Mouse (Mus musculus) hindbrain, embryonic 11.5 days (tissue): ENCODE measurements at regions not wholly inside any gene's neighbourhood (a gene's known extent, or its start where the extent isn't known, plus 50 kb on each side); places are given as distances from the start of the nearest gene placed in this dataset.

Experiments
- ATAC-seq: fragments of 200-750 bp; cut with Nextera tagmentation; 2 replicates; pipeline ENCODE4 v1.8.0; 2017; ENCODE audit warnings: mild to moderate bottlenecking, moderate TSS enrichment, moderate library complexity; ENCODE audit not compliant: low FRiP score
- DNase-seq: peaks from one replicate; pipeline ENCODE4 v3.0.0-alpha.2; 2015; ENCODE audit warnings: low spot score
- H3K27ac ChIP-seq: fragments of 300-500 bp; sonication (generic); 2 replicates; pipeline ENCODE4 v1.5.1; 2014; ENCODE audit warnings: mild to moderate bottlenecking, low read depth, low read length
- H3K27me3 ChIP-seq: fragments of 300-500 bp; sonication (generic); 2 replicates; pipeline ENCODE4 v1.6.1; 2014; ENCODE audit warnings: mild to moderate bottlenecking, low read length, moderate library complexity, mixed read lengths; ENCODE audit not compliant: control insufficient read depth, insufficient read depth
- H3K36me3 ChIP-seq: fragments of 300-500 bp; sonication (generic); 2 replicates; pipeline ENCODE4 v1.6.1; 2014; ENCODE audit warnings: mild to moderate bottlenecking, low read length, moderate library complexity, mixed read lengths; ENCODE audit not compliant: control insufficient read depth, insufficient read depth
- H3K4me1 ChIP-seq: fragments of 300-500 bp; sonication (generic); replicated peaks from 2 replicates; pipeline ENCODE4 v1.6.1; 2014; ENCODE audit warnings: low read length, mixed read lengths; ENCODE audit not compliant: control insufficient read depth, insufficient read depth
- H3K4me2 ChIP-seq: fragments of 300-500 bp; sonication (generic); replicated peaks from 2 replicates; pipeline ENCODE4 v1.6.1; 2014; ENCODE audit warnings: mild to moderate bottlenecking, low read depth, low read length
- H3K4me3 ChIP-seq: fragments of 300-500 bp; sonication (generic); 2 replicates; pipeline ENCODE4 v1.5.1; 2014; ENCODE audit warnings: low read depth, low read length
- H3K9ac ChIP-seq: fragments of 300-500 bp; sonication (generic); 2 replicates; pipeline ENCODE4 v1.6.1; 2014; ENCODE audit warnings: low read depth, low read length
- H3K9me3 ChIP-seq: fragments of 300-500 bp; sonication (generic); 2 replicates; pipeline ENCODE4 v1.6.1; 2016; ENCODE audit warnings: low read length; ENCODE audit not compliant: control insufficient read depth
- WGBS: fragments of 180-500 bp; shearing (Covaris S2); extraction: QIAGEN DNeasy Blood & Tissue Kit; methylation state at CpG from one replicate; pipeline ENCODE4 v1.1.7; 2014; 5-methylcytosine and 5-hydroxymethylcytosine counted together

DNA sequence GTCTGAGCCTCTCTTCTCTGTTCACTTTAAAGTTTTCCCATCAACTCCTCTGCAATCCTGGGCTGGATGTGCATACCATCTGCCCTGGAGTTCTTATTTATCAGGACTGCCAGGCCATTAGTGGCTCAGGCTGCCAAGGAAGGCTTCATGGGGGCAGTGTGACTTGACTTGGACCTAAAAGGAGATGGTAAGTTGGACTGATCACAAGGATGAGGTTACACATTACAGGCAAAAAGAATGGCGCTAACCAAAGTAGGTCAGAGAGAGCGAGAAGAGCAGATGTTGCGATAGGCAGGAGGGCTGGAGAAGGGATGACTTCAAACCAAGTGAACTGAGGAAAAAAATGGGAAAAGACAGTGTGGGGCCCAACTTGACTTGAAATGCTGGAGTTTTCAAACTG, 480.5 kb downstream of the Rnf144a start:
- Histone ChIP-seq H3K9me3 (no peaks in the 10 kb centered on the region), H3K4me2 (no peak overlapping the region), H3K4me3 (no peak overlapping the region), H3K36me3 (no peaks in the 10 kb centered on the region), H3K9ac (no peak overlapping the region), H3K27me3 (no peaks in the 10 kb centered on the region), H3K4me1 (no peaks in the 10 kb centered on the region), H3K27ac (no peak overlapping the region)
- ATAC-seq (no peak), DNase-seq (no peak)
- WGBS, result 91% methylated on average over 3 of the region's 3 CpGs

DNA sequence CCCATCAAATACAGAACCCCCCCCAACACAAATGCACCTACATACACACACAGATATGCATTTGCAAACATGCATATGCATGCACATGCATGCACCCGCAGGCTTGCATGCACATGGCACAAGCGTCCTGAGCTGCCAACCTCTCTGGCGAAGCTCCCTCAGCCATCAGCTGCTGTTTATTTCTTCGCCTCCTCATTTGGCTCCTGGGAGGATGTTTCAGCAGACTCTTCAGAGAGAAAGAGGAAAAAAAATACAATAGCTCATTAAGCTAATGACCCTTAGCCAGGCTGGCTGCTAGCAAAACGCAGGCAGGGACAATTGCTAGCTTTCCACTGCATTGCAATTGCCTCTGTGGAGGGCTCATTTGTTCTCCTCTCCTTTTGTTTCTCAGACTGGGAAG, 488.7 kb downstream of the Rnf144a start:
- H3K9me3 ChIP-seq, result no peaks in the 10 kb centered on the region
- no peaks in the 10 kb centered on the region for H3K36me3 ChIP-seq
- H3K4me2 ChIP-seq, result no peak overlapping the region
- no peak for ATAC-seq
- no peak overlapping the region for H3K9ac ChIP-seq
- WGBS, result 40% methylated on average over 5 of the region's 5 CpGs
- no peak overlapping the region for H3K4me3 ChIP-seq
- H3K27ac ChIP-seq, result no peak overlapping the region
- H3K4me1 ChIP-seq, result no peaks in the 10 kb centered on the region
- no peaks in the 10 kb centered on the region for H3K27me3 ChIP-seq
- peak; percentile 8 for DNase-seq

DNA sequence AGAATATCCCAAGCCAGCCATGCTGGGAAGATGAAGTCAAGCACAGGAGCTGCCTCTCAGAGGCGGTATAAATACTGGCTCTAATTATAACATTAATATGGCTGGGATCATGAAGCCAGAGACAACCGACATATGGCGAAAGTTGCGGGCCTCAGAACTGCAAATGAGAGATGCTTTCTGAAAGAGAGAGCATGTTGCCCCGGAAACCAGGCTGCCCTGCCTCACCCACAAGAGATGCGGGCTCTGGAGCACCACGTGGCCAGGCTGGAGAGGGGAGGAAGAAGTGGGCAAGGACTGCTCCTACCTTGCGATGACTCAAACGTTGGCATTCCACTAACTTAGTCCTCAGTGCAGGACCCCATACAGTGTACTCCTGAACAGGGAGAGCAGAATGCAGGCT, 490.5 kb downstream of the Rnf144a start:
- DNase-seq, result peak; percentile 24
- no peak overlapping the region for H3K4me3 ChIP-seq
- no peaks in the 10 kb centered on the region for H3K9me3 ChIP-seq
- H3K27me3 ChIP-seq, result no peaks in the 10 kb centered on the region
- ATAC-seq, result peak; percentile 22; the same call in 1 of the 2 replicates
- H3K9ac ChIP-seq, result no peak overlapping the region
- H3K4me2 ChIP-seq, result no peak overlapping the region
- 59% methylated on average over 9 of the region's 9 CpGs for WGBS
- H3K27ac ChIP-seq, result no peak overlapping the region
- no peaks in the 10 kb centered on the region for H3K4me1 ChIP-seq
- no peaks in the 10 kb centered on the region for H3K36me3 ChIP-seq

DNA sequence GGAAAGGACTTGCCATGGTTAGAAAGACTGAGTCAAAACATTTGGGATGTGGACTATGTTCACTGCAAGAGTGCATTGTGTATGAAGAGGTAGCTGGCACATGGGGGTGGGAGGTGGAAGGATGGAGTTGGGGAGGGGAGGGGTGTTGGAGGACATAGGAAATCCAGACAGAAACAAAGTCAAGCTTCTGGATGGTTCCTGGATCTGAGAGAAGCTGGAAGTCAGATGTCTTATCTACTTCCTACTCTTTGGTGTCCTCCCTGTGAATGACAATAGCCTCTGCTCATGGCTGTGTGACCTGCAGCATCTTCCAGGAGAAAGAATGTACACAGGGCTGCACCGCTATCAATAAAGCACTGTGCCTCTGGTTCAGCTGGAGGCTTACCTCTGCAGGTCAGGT, 491.3 kb downstream of the Rnf144a start:
- ATAC-seq (no peak), DNase-seq (no peak)
- Histone ChIP-seq H3K4me3 (no peak overlapping the region), H3K36me3 (no peaks in the 10 kb centered on the region), H3K9ac (no peak overlapping the region), H3K4me1 (no peaks in the 10 kb centered on the region), H3K9me3 (no peaks in the 10 kb centered on the region), H3K27me3 (no peaks in the 10 kb centered on the region), H3K4me2 (no peak overlapping the region), H3K27ac (no peak overlapping the region)
- 92% methylated on average over 1 of the region's 1 CpGs for WGBS

DNA sequence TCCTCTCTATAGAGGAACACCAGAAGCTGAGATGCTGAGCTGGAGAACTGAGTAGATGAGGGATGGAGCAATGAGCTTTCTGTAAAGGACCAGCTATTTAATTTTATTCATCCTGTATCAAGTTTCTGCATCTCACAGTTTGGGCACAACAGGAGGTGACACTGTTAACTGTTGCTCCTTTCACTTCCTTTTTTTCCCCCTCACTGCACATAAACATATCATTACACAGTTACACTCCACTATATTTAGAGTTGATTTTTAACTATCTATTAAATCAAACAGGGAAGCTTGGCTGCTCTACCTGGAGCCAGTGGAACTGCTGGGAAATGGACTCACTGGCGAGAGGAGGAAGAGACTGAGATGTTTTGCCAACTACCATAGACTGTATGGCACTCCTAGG, 509.4 kb downstream of the Rnf144a start:
- Histone ChIP-seq H3K4me1 (no peaks in the 10 kb centered on the region), H3K4me2 (no peak overlapping the region), H3K36me3 (no peaks in the 10 kb centered on the region), H3K9ac (no peak overlapping the region), H3K9me3 (no peaks in the 10 kb centered on the region), H3K27me3 (no peaks in the 10 kb centered on the region), H3K4me3 (no peak overlapping the region), H3K27ac (no peak overlapping the region)
- DNase-seq, result no peak
- WGBS, result 87% methylated on average over 1 of the region's 1 CpGs
- no peak for ATAC-seq

DNA sequence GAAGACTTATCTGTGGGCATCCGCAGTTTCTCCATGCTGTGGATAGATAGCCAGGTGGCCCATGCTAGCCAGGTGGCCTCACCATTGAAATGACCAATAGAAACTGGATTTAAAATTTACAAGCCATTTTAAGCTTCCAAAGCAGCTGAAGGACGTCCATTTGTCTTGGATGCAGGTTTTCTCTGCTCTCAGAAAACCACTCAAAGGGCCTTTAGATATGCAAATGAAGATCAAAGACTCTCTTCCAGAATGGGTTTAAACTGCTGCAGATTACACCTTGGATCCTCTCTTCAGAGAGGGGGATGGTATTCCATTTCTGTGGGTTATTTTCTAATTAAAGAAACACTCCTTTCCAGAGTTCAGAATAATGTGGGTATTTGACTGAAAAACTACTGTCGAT, 518.5 kb downstream of the Rnf144a start:
- Histone ChIP-seq H3K4me1 (no peaks in the 10 kb centered on the region), H3K4me3 (no peak overlapping the region), H3K27me3 (no peaks in the 10 kb centered on the region), H3K36me3 (no peaks in the 10 kb centered on the region), H3K27ac (no peak overlapping the region), H3K9me3 (no peaks in the 10 kb centered on the region), H3K4me2 (no peak overlapping the region), H3K9ac (no peak overlapping the region)
- ATAC-seq (no peak), DNase-seq (no peak)
- 53% methylated on average over 3 of the region's 3 CpGs for WGBS

DNA sequence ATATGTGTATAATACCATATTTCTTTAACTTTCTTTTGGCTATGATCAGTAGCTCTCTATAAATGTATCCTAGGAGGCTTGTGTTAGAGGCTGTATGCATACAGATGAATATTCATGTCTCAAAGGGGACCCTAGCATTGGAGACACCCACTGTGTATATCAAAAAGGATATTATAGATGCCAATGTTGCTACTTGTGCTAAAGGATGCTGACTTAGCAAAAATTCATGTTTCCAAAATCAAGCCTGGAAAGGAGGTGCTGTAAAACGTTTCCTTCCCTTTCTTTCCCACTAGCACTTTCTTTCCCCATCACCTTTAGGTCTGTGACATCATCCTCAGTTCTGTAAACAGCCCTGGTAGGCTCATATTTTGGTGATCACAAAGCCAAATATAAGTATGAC, 519.4 kb downstream of the Rnf144a start:
- Histone ChIP-seq H3K9me3 (no peaks in the 10 kb centered on the region), H3K36me3 (no peaks in the 10 kb centered on the region), H3K9ac (no peak overlapping the region), H3K4me1 (no peaks in the 10 kb centered on the region), H3K4me3 (no peak overlapping the region), H3K27me3 (no peaks in the 10 kb centered on the region), H3K27ac (no peak overlapping the region), H3K4me2 (no peak overlapping the region)
- ATAC-seq, result no peak
- 74% methylated on average over 1 of the region's 1 CpGs for WGBS
- DNase-seq, result no peak

DNA sequence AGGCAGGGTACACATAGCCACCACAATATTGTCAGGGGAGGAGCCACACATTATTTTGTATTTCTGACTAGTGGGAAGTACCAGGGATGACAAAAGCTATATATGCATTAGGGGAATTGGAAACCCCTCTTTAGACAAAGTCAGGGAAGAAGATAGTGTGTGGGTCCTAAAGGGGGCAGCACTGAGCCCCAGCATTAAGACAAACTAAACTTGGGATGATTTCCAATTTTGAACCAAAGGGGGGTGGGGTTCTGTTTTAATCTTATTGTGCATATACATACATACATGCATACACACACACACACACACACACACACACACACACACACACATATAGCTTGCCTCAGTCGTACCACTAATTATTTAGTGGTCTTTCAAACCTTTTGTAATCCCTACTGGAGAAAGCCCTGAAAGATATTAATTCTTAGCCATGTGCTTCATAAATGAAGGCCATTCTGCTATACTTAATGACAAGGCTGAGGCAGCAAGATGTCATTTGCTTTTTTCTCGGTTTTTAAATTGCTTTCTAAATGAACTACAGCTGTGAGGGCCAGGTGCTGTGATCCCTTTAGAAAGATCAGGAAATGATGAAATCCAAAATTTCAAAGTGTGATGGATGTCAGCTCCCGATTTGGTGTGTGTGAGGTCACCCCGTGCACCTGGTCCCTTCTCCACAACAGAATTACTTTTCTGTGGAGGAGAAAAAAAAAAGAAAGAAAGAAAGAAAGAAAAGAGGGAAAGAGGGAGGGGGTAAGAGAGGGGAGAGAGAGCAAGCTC, 523.5 kb downstream of the Rnf144a start:
- no peaks in the 10 kb centered on the region for H3K4me1 ChIP-seq
- 68% methylated on average over 4 of the region's 4 CpGs for WGBS
- H3K36me3 ChIP-seq, result no peaks in the 10 kb centered on the region
- H3K4me2 ChIP-seq, result no peak overlapping the region
- no peak overlapping the region for H3K9ac ChIP-seq
- H3K27me3 ChIP-seq, result no peaks in the 10 kb centered on the region
- no peak overlapping the region for H3K4me3 ChIP-seq
- ATAC-seq (no peak), DNase-seq (peak; percentile 17)
- no peaks in the 10 kb centered on the region for H3K9me3 ChIP-seq
- no peak overlapping the region for H3K27ac ChIP-seq

DNA sequence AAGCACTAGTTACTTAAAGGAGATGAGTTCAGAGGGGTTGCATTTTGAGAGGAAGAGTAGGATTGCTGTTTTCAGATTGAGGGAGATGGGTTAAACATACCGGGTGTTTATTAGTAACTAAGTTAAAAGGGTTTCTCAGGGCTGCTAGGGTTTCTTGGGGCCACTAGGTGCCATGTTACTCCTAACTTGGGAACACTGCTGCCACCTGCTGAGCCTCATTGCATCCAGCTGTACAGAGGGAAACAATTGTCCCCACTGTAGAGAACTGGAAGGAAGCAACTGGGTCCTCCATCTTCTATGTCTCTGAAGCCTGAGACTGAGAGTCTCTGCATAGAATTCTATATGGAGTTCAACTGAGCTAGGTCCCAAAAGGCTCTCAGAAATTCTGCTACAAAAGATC, 524.3 kb downstream of the Rnf144a start:
- no peak for DNase-seq
- H3K36me3 ChIP-seq, result no peaks in the 10 kb centered on the region
- H3K9ac ChIP-seq, result no peak overlapping the region
- 83% methylated on average over 1 of the region's 1 CpGs for WGBS
- no peaks in the 10 kb centered on the region for H3K27me3 ChIP-seq
- H3K9me3 ChIP-seq, result no peaks in the 10 kb centered on the region
- H3K4me2 ChIP-seq, result no peak overlapping the region
- H3K4me1 ChIP-seq, result no peaks in the 10 kb centered on the region
- no peak for ATAC-seq
- no peak overlapping the region for H3K27ac ChIP-seq
- H3K4me3 ChIP-seq, result no peak overlapping the region
